Mouse (Mus musculus) common myeloid progenitor, adult 5-6 weeks (primary cell): ENCODE results near the gene Limk1. TPM values are rescaled to one million over a fixed set of nuclear protein-coding genes. Genes with fewer than 3 reads are reported as not detected.

Experiments used
- total RNA-seq: library from RNA; stranded (forward); fragments of 200-1000, 187-1606 nt; gene quantifications from 2 replicates; pipeline ENCODE4 v1.2.3, GENCODE M21; 2017

Limk1 gene
- total RNA-seq, 1 experiment from 2014 or later: 15.1 TPM

Other genes with a start within 250 kb of the Limk1 start
- gene Gtf2ird1, start 231.9 kb downstream of the Limk1 start, total RNA-seq: 14.6 and 28.2 TPM in 2 replicates
- gene Clip2, start 136.2 kb downstream of the Limk1 start, total RNA-seq: 6.2 and 13.3 TPM in 2 replicates
- gene Syna, start 128.4 kb downstream of the Limk1 start, total RNA-seq: not detected in 2 replicates
- gene Rfc2, start 107.2 kb downstream of the Limk1 start, total RNA-seq: 159 and 183 TPM in 2 replicates
- gene Lat2, start 73.6 kb downstream of the Limk1 start, total RNA-seq: 50.2 and 65.4 TPM in 2 replicates
- gene Eif4h, start 49.1 kb downstream of the Limk1 start, total RNA-seq: 214 and 235 TPM in 2 replicates
- gene Eln, start 58.7 kb upstream of the Limk1 start, total RNA-seq: not detected in 2 replicates
- gene Tmem270, start 218.1 kb upstream of the Limk1 start, total RNA-seq: not detected in 2 replicates
- 30.1 and 31.1 TPM in 2 replicates for gene Cldn13, start 226.9 kb upstream of the Limk1 start, total RNA-seq
- 7.4 and 10.0 TPM in 2 replicates for gene Mettl27, start 243.8 kb upstream of the Limk1 start, total RNA-seq